Mouse (Mus musculus) erythroblast, embryonic 14.5 days (primary cell): Measurements from ENCODE around the gene Ceacam9.

Source experiments
- GATA1 ChIP-seq: IDR thresholded peaks from 2 replicates; pipeline ENCODE4 v1.6.1; 2012; ENCODE audit warnings: low read length, inconsistent platforms, mixed read lengths
- TAL1 ChIP-seq: IDR thresholded peaks from 3 replicates; pipeline ENCODE4 v1.6.1; 2012; ENCODE audit warnings: low read length, inconsistent platforms, mixed read lengths

GRCm38 (mm10) chr7:16695025-16695424 is 26.7 kb upstream of the Ceacam9 start:
- no peak for TF ChIP-seq TAL1
- no peak for TF ChIP-seq GATA1
